Mouse (Mus musculus): Measurements from ENCODE around the gene Eif3a. TPM values are rescaled to one million over a fixed set of nuclear protein-coding genes. Genes with fewer than 3 reads are reported as not detected.
A peak's percentile ranks its signal among the peaks of the same experiment; 100 is the strongest.

Eif3a gene
- 165 and 170 TPM in 2 replicates for polyA plus RNA-seq (2016; fragmentation: Nextera tagmentation; extraction: Ambion mirVana)

DNA sequence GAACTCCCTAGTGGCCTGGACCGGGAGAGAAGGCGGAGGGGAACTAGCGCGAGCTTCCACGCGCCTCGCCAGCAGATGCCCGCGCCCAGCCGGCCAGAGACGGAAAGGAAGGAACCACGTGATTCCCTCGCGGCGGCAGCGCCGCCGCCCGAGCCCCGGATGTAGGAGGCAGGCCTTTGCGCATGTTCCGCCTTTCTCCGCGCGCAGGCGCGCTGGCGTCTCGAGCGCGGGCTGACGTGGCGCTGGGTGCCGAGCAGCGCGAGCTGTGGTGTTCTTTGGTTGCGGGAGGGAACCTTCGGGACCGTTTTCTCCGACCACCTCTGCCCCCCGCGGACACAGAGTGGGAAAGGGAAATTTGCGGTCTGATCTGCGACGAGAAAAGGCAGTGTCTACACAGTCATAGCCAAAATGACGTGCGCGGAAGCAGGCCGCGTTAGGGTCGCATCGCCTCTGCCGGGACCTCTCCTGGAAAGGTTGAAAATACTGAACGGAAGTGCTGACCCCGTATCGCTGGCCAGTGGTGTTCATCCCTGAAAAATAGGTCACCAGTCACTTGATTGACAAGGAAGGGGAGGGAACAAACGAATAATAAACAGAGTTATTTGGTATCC, at the start of gene Eif3a:
Gene Eif3a, minus strand, starts transcription at position 108 of the 611 bp plus-strand sequence.
- Histone ChIP-seq H3K4me3 (peak within 1 kb of the TSS; percentile 98), H3K27ac (peak within 1 kb of the TSS; percentile 99), H3K27me3 (ENCODE audit: poor library complexity, severe bottlenecking) (no peaks in the 10 kb centered on the region), H3K4me1 (peaks cover 35% of the 10 kb centered on the region), H3K36me3 (replicated peaks) (peaks cover 14% of the 10 kb centered on the region), H3K9me3 (no peaks in the 10 kb centered on the region)
- under 1% methylated on average over 57 of the region's 57 CpGs for whole genome bisulfite sequencing
- DNase-seq (ENCODE audit: extremely low spot score, low spot score) = peak; percentile 95

DNA sequence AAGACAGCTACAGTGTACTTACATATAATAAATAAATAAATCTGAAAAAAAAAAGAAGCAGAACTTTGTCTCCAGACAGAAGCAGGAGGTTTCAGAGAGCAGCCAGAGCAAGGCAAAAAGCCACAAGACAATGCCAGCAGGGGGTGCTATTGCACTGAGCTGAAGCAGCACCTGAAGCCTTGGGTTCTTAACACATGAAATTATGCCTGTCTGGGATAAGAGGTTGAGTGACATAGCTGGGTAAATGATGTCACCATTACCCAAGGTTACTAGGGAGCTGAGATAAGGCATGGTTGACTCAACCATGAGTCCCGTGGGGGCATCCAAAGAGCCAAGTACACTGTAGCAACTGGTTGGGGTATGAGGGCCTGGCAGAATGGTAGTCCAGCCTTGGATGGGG, 47.3 kb upstream of the Eif3a start:
- H3K4me3 ChIP-seq = no peak overlapping the region
- H3K9me3 ChIP-seq = no peaks in the 10 kb centered on the region
- no peaks in the 10 kb centered on the region for H3K27me3 ChIP-seq (ENCODE audit: poor library complexity, severe bottlenecking)
- peak; percentile 39 for DNase-seq (ENCODE audit: extremely low spot score, low spot score)
- H3K36me3 ChIP-seq (replicated peaks) = peaks cover 85% of the 10 kb centered on the region
- 84% methylated on average over 1 of the region's 1 CpGs for WGBS
- no peaks in the 10 kb centered on the region for H3K4me1 ChIP-seq
- H3K27ac ChIP-seq = no peak overlapping the region

DNA sequence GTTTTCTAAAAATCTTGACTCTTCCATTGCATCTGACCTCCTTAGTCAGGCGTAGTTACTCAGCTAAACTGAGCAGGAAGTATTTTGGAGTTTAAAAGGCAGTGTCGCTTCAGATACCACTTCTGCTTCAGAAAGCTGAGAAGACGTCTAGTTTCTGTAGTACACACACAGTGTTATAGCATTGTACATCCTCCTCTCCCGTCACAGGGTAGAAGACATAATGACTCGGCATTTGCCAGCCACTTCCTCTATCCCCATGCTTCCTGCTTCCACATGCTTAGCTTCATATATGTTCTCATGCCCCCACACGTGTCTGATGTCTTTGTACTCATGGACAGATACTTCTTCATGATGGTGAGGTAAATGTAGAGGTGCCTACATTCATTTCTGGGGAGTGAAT, 28.2 kb upstream of the Eif3a start:
- 93% methylated on average over 6 of the region's 6 CpGs for WGBS

DNA sequence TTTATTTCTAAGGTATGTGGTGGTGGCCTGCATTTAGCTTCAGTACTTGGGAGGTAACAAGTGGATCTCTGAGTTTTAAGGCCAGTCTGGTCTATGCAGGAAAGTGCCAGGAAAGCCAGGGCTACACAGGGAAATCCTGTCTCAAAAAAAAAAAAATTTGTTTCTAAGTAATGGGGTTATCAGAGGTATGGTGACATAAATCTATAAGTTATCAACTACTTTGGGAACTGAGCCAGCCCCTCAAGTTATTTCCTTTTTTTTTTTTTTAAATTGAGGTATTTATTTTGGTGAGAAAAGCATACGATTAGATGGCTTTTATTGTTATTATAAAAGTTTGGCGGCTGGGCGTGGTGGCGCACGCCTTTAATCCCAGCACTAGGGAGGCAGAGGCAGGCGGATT, 22.7 kb upstream of the Eif3a start:
- H3K4me1 ChIP-seq = peaks cover 17% of the 10 kb centered on the region
- no peak for DNase-seq (ENCODE audit: extremely low spot score, low spot score)
- no peak overlapping the region for H3K27ac ChIP-seq
- 98% methylated on average over 6 of the region's 6 CpGs for WGBS
- peaks cover 31% of the 10 kb centered on the region for H3K36me3 ChIP-seq (replicated peaks)
- no peaks in the 10 kb centered on the region for H3K9me3 ChIP-seq
- H3K4me3 ChIP-seq = no peak overlapping the region
- H3K27me3 ChIP-seq (ENCODE audit: poor library complexity, severe bottlenecking) = no peaks in the 10 kb centered on the region

More for the DNA sequence above, 28.2 kb upstream of the Eif3a start:
- H3K4me1 ChIP-seq = no peaks in the 10 kb centered on the region
- DNase-seq (ENCODE audit: extremely low spot score, low spot score) = no peak
- no peaks in the 10 kb centered on the region for H3K9me3 ChIP-seq
- H3K27ac ChIP-seq = no peak overlapping the region
- H3K36me3 ChIP-seq (replicated peaks) = peaks cover 87% of the 10 kb centered on the region
- H3K27me3 ChIP-seq (ENCODE audit: poor library complexity, severe bottlenecking) = no peaks in the 10 kb centered on the region
- H3K4me3 ChIP-seq = no peak overlapping the region

DNA sequence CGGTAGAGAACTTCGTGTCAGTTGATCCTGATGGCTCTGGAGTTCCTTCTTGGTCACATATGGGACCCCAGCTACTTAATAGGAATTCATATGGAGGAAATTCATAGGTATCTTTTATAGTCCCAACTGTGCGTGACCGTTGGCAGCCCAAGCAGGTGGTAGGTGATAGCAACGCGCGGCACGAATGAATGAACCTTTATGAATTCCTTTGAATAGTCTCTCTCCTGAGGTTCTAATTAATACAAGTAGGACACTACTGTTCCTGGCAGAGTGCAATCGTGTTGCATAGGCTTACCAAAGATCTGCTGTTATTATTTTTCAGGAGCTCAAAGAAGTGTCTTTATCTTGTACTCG, 21.6 kb upstream of the Eif3a start:
- 22% methylated on average over 10 of the region's 10 CpGs for WGBS
- H3K4me3 ChIP-seq = peak overlapping the region; percentile 88
- H3K27me3 ChIP-seq (ENCODE audit: poor library complexity, severe bottlenecking) = no peaks in the 10 kb centered on the region
- H3K4me1 ChIP-seq = peaks cover 17% of the 10 kb centered on the region
- H3K9me3 ChIP-seq = no peaks in the 10 kb centered on the region
- H3K27ac ChIP-seq = peak overlapping the region; percentile 92
- peaks cover 23% of the 10 kb centered on the region for H3K36me3 ChIP-seq (replicated peaks)
- no peak for DNase-seq (ENCODE audit: extremely low spot score, low spot score)

DNA sequence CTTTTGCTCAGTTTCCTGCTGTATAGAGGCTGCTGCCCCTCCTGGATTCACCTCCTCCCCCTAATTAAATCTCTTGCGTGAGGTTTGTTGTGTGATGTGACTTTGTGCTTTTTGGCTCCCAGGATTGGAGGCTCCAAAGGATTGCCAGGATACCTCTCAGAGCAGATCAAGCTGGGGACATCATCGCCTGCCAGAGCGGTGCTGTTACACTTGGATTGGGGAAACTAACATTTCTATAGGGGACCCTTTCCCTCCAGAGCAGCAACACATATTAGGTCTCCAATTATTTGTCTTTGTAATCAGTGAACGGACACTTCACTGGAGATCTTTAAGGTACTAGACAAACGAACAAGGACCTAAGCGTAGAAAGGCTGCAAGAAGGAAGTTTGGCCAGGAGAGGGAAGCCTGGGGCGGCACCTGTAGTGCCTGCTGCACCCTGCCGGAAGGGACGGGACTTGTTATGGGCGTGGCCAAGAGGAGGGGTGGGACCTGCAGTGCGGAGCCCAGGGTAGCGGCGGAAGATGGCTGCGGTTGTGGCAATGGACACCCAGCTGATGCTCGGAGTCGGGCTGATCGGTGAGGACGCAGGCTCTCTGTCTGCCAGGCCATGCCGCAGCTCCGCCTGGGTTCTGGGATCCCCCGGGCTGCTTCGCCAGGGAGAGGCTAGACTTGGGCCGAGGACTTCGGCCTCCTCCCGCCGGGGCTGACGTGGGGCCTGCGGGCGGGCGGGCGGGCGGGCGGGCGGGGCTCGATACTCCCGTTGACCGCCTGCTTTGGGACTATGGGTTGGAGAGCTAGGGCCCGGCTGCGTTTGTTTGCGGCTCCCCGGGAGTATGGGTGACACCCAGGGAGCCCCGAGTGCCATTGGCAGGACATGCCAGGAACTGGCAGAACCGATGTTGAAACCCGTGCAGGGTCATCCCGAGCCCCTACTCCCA, 20.9 kb upstream of the Eif3a start, which contains the start of gene Fam45a:
Gene Fam45a, plus strand, starts transcription at position 488 of the 938 bp plus-strand sequence.
- peak within 1 kb of the TSS; percentile 88 for H3K4me3 ChIP-seq
- H3K36me3 ChIP-seq (replicated peaks) = peaks cover 17% of the 10 kb centered on the region
- peaks cover 17% of the 10 kb centered on the region for H3K4me1 ChIP-seq
- no peaks in the 10 kb centered on the region for H3K9me3 ChIP-seq
- H3K27ac ChIP-seq = peak within 1 kb of the TSS; percentile 92
- peak; percentile 92 for DNase-seq (ENCODE audit: extremely low spot score, low spot score)
- no peaks in the 10 kb centered on the region for H3K27me3 ChIP-seq (ENCODE audit: poor library complexity, severe bottlenecking)
- 1% methylated on average over 45 of the region's 45 CpGs for WGBS

DNA sequence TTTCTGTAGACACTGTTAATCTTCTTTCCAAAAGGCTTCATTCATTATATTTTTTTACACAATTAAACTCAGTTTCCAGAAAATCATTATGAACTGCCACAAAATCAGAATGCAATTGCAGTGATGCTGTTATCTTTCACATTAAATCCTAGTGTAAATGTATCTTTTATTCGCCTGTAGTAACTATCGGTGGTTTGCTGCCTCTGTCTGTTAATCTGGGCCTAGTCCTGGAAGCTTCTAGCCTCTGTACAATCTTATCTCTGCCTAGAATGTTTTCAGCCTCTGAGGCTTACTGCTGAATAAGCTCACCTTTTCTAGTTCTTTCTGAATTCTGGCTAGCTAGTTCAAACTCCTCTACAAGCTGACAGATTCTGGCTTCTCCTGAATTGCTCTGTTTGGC, 19.5 kb upstream of the Eif3a start:
- peaks cover 17% of the 10 kb centered on the region for H3K4me1 ChIP-seq
- DNase-seq (ENCODE audit: extremely low spot score, low spot score) = no peak
- H3K9me3 ChIP-seq = no peaks in the 10 kb centered on the region
- no peak overlapping the region for H3K4me3 ChIP-seq
- peaks cover 5% of the 10 kb centered on the region for H3K36me3 ChIP-seq (replicated peaks)
- H3K27ac ChIP-seq = no peak overlapping the region
- WGBS = 86% methylated on average over 2 of the region's 2 CpGs
- H3K27me3 ChIP-seq (ENCODE audit: poor library complexity, severe bottlenecking) = no peaks in the 10 kb centered on the region

DNA sequence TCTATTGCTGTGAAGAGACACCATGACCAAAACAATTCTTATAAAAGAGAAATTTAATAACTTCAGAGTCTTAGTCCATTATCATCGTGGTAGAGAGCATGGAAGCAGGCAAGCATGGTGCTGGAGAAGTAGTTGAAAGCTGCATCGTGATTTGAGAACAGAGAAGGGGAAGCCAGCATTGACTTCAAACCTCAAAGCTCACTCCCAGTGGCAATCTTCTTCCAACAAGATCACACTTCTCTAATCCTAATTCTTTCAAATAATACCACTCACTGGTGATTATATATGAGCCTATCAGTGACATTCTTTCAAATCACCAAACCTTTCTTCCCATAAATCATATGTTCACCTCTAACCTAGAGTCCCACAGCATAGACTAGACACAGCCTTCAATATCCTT, 14.4 kb upstream of the Eif3a start:
- WGBS = 73% methylated on average over 2 of the region's 2 CpGs
- Histone ChIP-seq H3K27ac (no peak overlapping the region), H3K4me3 (no peak overlapping the region), H3K9me3 (no peaks in the 10 kb centered on the region), H3K36me3 (replicated peaks) (no peaks in the 10 kb centered on the region), H3K4me1 (no peaks in the 10 kb centered on the region), H3K27me3 (ENCODE audit: poor library complexity, severe bottlenecking) (no peaks in the 10 kb centered on the region)
- no peak for DNase-seq (ENCODE audit: extremely low spot score, low spot score)

DNA sequence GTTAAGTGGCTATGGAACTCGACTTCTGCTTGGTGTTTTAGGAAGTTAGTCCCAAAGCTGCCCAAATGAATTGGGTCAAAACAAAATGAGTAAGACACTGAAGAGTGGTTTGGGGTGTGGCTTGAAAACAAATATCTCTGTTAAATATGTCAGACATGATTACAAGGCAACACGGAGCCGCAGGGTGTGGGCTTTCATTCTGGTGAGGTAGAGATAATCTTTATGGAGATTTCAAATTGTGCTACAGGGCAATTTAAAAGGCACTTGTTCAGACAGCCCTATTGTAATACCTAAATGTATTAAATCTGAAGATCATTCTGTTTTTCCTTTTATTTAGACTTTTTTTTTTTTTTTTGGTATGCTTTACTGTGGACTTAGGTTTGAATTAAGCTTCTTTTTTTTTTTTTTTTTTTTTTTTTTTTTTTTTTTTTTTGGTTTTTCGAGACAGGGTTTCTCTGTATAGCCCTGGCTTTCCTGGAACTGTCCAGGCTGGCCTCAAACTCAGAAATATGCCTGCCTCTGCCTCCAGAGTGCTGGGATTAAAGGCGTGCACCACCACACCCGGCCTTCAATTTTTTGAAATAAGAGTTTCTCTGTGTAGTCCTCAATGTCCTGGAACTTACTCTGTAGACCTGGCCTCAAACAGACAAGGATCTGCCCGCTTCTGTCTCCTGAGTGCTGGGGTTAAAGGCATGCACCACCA, 9.6 kb upstream of the Eif3a start:
- H3K27me3 ChIP-seq (ENCODE audit: poor library complexity, severe bottlenecking) = no peaks in the 10 kb centered on the region
- H3K27ac ChIP-seq = no peak overlapping the region
- H3K4me3 ChIP-seq = no peak overlapping the region
- WGBS = 83% methylated on average over 7 of the region's 7 CpGs
- no peaks in the 10 kb centered on the region for H3K4me1 ChIP-seq
- no peak for DNase-seq (ENCODE audit: extremely low spot score, low spot score)
- no peaks in the 10 kb centered on the region for H3K36me3 ChIP-seq (replicated peaks)
- H3K9me3 ChIP-seq = no peaks in the 10 kb centered on the region

DNA sequence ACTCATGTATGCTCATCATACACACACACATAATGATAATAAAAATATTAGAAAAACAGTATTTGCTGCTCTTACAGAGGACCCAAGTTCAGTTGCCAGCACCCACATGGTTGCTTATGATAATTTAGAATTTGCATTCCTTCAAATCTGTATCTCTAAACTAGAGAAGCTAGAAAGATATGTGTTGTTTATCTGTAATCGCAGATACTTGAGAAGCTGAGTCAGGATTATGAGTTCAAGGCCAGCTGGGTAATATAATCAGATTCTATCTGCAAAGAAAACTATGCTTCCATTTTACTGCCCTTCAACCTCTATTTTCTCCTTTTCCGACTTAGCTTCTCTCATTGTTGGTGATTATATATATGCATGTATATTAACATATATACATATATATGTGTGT, 7.0 kb upstream of the Eif3a start:
- no peaks in the 10 kb centered on the region for H3K36me3 ChIP-seq (replicated peaks)
- H3K9me3 ChIP-seq = no peaks in the 10 kb centered on the region
- no peak overlapping the region for H3K4me3 ChIP-seq
- no peaks in the 10 kb centered on the region for H3K27me3 ChIP-seq (ENCODE audit: poor library complexity, severe bottlenecking)
- H3K27ac ChIP-seq = no peak overlapping the region
- DNase-seq (ENCODE audit: extremely low spot score, low spot score) = no peak
- 90% methylated on average over 2 of the region's 2 CpGs for WGBS
- H3K4me1 ChIP-seq = no peaks in the 10 kb centered on the region

DNA sequence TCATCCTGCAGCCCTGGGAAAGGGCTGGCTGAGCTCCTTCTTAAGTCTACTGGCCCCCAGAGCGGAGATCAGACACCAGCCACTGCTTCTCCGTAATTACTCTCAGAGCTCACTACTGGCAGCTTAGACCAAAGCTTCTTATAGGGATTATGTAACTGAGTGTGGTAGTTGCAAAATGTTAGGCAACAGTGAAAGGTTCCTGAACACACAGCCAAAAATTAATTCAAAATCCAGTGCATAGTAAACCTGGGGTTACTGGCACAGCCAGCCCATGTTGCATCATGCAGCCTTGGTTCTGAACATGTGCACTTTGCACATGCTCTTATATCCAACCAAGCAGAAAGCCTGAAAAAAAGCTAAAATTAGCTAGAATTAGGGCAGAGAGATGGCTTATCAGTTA, 4.8 kb upstream of the Eif3a start:
- no peak overlapping the region for H3K27ac ChIP-seq
- no peaks in the 10 kb centered on the region for H3K36me3 ChIP-seq (replicated peaks)
- H3K4me1 ChIP-seq = peaks cover 6% of the 10 kb centered on the region
- 72% methylated on average over 2 of the region's 2 CpGs for WGBS
- H3K4me3 ChIP-seq = no peak overlapping the region
- no peaks in the 10 kb centered on the region for H3K27me3 ChIP-seq (ENCODE audit: poor library complexity, severe bottlenecking)
- no peaks in the 10 kb centered on the region for H3K9me3 ChIP-seq
- no peak for DNase-seq (ENCODE audit: extremely low spot score, low spot score)

DNA sequence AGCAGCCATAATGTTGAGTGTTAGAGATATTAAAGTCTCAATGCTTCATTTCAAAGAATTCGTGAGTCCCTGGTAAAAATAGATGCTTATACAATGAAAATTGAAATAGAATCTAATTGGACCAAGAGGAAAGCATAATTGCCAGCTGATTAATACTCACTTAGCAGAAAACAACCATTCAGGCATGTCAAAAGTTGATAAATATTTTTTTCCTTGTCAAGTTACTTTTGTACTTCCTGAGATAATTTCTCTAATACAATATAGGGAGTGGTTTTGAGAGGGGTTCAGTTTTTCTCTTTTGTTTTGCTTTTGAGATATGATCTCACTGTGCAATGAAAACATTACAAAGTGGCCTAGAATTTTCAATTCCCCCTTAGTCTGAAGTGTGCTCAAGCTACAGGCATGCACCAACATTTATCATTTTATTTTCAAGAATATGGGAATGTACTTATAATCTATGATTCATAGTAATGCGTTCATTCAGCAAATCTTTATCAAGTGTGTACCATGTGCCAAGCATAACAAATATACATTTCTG, 2.8 kb upstream of the Eif3a start:
- 88% methylated on average over 2 of the region's 2 CpGs for WGBS
- Histone ChIP-seq H3K27me3 (ENCODE audit: poor library complexity, severe bottlenecking) (no peaks in the 10 kb centered on the region), H3K4me3 (no peak overlapping the region), H3K36me3 (replicated peaks) (0 out of 2 replicates have a peak, but pooled peaks cover 3% of the 10 kb centered on the region), H3K4me1 (peaks cover 14% of the 10 kb centered on the region), H3K9me3 (no peaks in the 10 kb centered on the region), H3K27ac (no peak overlapping the region)
- no peak for DNase-seq (ENCODE audit: extremely low spot score, low spot score)
